Mouse (Mus musculus) kidney, adult 2 months (tissue): ENCODE results near the gene Dus1l. TPM values are rescaled to one million over a fixed set of nuclear protein-coding genes. Genes with fewer than 3 reads are reported as not detected.

ENCODE experiments used
- DNase-seq: peaks from one replicate; pipeline ENCODE4 v3.0.0; 2021
- H3K27ac ChIP-seq: fragments of 200-500 bp; 2 replicates; pipeline ENCODE4 v1.5.1; 2012; ENCODE audit warnings: low read depth, low read length, control low read depth, inconsistent platforms; ENCODE audit not compliant: insufficient read depth
- H3K27me3 ChIP-seq: fragments of 200-500 bp; replicated peaks from 2 replicates; pipeline ENCODE4 v1.6.1; 2012; ENCODE audit warnings: mild to moderate bottlenecking, moderate library complexity, low read length, inconsistent platforms; ENCODE audit not compliant: control insufficient read depth, insufficient read depth
- H3K36me3 ChIP-seq: fragments of 200-500 bp; 2 replicates; pipeline ENCODE4 v1.6.1; 2012; ENCODE audit warnings: mild to moderate bottlenecking, moderate library complexity, low read length, inconsistent platforms; ENCODE audit not compliant: control insufficient read depth, insufficient read depth
- H3K4me1 ChIP-seq: fragments of 200-500 bp; 2 replicates; pipeline ENCODE4 v1.6.1; 2011; ENCODE audit warnings: low read length; ENCODE audit not compliant: control insufficient read depth, insufficient read depth
- H3K4me3 ChIP-seq: fragments of 200-500 bp; 2 replicates; pipeline ENCODE4 v1.5.1; 2011; ENCODE audit warnings: mild to moderate bottlenecking, low read depth, low read length, control low read depth; ENCODE audit not compliant: insufficient read depth
- CTCF ChIP-seq: fragments of 200-500 bp; conservative IDR thresholded peaks from 2 replicates; pipeline ENCODE4 v1.5.1; 2011; ENCODE audit warnings: low read depth, mild to moderate bottlenecking, control low read depth, low read length, moderate library complexity, mixed read lengths; ENCODE audit not compliant: insufficient read depth, insufficient read length
- POLR2A ChIP-seq: fragments of 200-500 bp; IDR thresholded peaks from one replicate; pipeline ENCODE4 v1.6.1; 2011; ENCODE audit warnings: low read depth, low read length, control low read depth
- WGBS: fragments of 180-500 bp; shearing (Covaris S2); methylation state at CpG from one replicate; pipeline ENCODE4 v1.1.7; 2018; 5-methylcytosine and 5-hydroxymethylcytosine counted together
- polyA plus RNA-seq: library from polyadenylated mRNA; depleted of rRNA; stranded (reverse); fragments of >200 nt; gene quantifications from 2 replicates; pipeline ENCODE4 v1.2.3, GENCODE M21; 2012

The Dus1l gene
- polyA plus RNA-seq, 1 experiment, result 42.3 TPM

DNA sequence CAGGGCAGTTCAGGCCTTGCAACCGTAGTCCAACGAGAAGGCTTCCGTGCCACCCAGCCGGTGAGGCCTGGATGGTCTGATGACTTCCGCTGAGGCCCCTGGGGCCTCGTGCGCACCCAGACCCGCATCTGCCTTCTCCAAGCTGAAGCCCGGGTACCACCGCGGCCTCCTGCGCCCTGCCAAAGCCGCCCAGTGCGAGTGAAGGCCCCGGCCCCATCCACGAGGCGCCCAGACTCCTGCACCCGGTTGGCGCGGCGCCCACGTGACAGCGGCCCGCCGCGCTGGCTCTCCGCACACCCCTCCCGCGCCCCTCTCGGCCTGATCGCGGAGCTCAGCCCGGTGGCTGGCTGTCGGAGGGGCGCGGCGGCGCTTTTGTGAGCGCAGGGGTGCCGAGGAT, 27.3 kb upstream of the Dus1l start:
- H3K27me3 ChIP-seq, result no peaks in the 10 kb centered on the region
- H3K36me3 ChIP-seq, result no peaks in the 10 kb centered on the region
- WGBS, result under 1% methylated on average over 40 of the region's 40 CpGs
- H3K27ac ChIP-seq, result peak overlapping the region; percentile 66
- no peak for DNase-seq
- no peak for TF ChIP-seq CTCF
- no peak for TF ChIP-seq POLR2A
- peak overlapping the region; percentile 79 for H3K4me3 ChIP-seq
- peaks cover 5% of the 10 kb centered on the region; the same call in 1 of the 2 replicates for H3K4me1 ChIP-seq

DNA sequence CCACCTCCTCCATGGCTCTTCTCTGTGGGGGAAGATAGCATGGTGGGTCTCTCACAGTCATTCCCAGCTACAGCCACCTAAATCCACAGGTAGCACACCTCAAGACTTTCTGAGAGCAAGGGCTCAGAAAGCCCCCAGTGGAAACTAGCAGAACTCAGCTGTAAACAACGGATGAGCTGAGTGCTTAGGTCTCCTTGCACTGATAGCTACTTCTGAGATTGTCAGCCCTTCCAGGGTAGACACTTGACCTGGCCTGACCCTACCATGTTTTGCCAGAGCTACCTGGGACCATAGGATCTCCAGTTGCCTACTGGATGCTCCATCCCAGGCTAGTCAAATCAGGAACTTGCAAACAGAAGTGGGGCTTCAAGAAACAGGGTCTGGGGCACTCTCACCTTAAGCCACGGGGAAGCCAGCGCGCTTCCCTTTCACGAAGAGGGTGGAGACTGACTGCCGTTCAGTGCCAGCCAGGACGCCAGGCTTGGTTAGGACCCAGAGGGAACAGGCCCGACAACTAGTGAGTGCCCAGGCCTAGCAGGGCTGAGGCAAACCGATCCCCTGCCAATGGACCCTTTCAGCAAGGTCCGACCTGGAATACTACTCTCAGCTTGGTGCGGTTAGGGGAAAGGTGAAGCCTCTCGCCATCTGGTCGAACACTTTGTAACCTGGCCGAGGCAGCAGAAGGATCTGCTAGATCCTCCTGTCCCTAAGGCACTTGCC, 26.8 kb upstream of the Dus1l start:
- Histone ChIP-seq H3K4me1 (peaks cover 5% of the 10 kb centered on the region; the same call in 1 of the 2 replicates), H3K27me3 (no peaks in the 10 kb centered on the region), H3K36me3 (no peaks in the 10 kb centered on the region), H3K4me3 (peak overlapping the region; percentile 79), H3K27ac (peak overlapping the region; percentile 66; the same call in 1 of the 2 replicates)
- peak; percentile 38 for DNase-seq
- 6% methylated on average over 14 of the region's 14 CpGs for WGBS
- TF ChIP-seq CTCF (no peak), POLR2A (no peak)

DNA sequence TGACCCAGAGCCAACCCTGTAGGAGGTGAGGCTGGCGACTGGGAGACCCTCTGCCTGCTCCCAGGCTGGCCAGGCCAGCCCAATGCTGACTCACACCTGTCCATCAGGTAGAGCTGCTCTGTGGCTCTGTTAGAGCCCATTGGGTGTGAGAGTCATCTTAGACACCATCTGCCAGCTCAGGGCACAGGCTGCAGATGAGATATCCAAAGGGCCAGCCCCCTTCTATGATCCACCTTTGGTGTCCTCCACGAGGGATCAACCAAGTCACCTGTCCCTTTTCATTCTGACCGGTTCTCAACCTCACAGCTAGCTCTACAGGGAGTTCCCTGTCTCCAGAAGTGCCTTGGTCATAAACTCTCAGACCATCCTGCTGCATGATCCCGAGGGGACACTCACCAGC, 26.1 kb upstream of the Dus1l start:
- no peak for DNase-seq
- 71% methylated on average over 4 of the region's 4 CpGs for whole genome bisulfite sequencing
- H3K4me3 ChIP-seq, result no peak overlapping the region
- no peaks in the 10 kb centered on the region for H3K27me3 ChIP-seq
- no peak overlapping the region for H3K27ac ChIP-seq
- no peak for TF ChIP-seq CTCF
- no peak for TF ChIP-seq POLR2A
- peaks cover 5% of the 10 kb centered on the region; the same call in 1 of the 2 replicates for H3K4me1 ChIP-seq
- H3K36me3 ChIP-seq, result no peaks in the 10 kb centered on the region

DNA sequence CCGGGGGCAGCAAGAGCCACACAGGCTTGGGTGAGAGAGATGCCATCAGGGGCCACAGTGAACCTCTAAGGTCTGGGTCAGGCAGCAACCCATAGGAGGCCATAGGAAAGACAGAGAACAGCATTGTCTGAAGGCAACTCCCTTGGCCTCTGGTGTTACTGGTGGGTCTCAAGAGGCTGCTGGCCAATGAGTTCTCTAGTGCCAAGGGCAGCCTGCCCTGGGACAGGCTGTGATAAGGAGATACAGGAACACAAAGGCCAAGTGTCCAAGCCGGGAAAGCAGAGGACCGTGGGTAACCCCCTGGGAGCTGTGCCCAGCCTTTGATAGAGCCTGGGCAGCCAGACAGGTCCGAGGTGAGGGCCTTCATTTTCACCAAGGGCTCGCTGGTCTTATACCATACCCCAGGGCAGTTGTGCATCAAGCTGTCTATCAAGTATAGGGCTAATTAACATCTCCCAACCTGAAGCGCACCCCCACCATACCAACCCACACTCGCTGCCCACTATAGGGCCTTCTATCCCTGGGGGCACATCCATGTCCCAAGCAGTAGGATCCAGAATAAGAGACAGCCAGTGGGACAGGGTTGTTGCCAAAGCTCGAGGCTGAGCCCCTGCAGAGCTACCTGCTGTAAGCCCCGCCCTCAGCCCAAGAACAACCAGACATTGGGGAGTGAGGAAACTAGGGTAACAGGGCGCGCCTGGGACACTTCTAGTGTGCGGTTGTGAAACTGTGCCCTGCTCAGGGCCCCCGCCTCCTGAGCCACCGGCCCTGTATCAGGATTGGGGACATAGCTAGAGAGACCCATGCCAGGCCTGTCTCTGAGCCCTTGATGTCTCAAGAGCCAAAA, 25.1 kb upstream of the Dus1l start:
- DNase-seq, result no peak
- no peak overlapping the region for H3K27ac ChIP-seq
- peaks cover 5% of the 10 kb centered on the region; the same call in 1 of the 2 replicates for H3K4me1 ChIP-seq
- no peaks in the 10 kb centered on the region for H3K36me3 ChIP-seq
- no peak overlapping the region for H3K4me3 ChIP-seq
- no peaks in the 10 kb centered on the region for H3K27me3 ChIP-seq
- no peak for TF ChIP-seq CTCF
- no peak for TF ChIP-seq POLR2A
- WGBS, result 87% methylated on average over 14 of the region's 14 CpGs

DNA sequence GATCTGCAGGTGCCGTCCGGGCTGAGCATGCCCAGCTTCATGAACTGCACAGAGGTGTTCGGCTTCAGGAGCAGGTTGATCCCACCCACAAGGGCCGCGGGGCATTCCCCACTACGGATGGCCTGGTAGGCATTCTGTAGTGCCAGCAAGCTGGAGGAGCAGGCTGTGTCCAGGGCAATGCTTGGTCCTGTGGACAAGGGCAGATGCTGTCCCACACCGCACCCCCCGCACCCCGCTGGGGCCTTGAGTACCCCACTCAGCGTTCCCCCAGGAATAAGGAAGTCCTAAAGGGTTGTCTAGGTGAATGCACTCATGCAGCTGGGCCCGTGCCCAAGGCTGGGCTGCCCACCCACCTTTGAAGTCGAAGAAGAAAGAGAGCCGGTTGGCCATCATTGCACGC, 24.3 kb upstream of the Dus1l start:
- no peaks in the 10 kb centered on the region for H3K36me3 ChIP-seq

DNA sequence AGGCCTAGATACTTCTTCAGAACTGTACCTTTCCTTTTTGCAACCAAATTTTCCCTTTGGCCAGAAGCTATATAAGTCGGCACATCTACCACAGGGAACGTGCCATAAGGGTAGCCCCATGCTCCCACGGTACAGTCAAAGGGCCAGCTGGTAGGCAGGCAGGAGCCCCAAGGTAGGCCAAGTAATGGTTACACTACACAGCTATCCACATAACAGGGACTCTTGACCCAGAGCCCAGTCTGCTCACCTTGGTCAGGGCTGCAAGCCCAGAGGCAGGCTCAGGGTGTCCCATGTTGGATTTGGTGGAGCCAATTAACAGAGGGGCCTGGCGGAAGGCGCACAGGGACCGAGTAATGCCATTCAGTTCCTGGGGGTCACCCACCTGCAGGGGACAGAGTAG, 23.4 kb upstream of the Dus1l start:
- DNase-seq, result no peak
- WGBS, result 90% methylated on average over 6 of the region's 6 CpGs

More for the DNA sequence above, 24.3 kb upstream of the Dus1l start:
- WGBS, result 90% methylated on average over 14 of the region's 14 CpGs
- DNase-seq, result no peak
- peaks cover 5% of the 10 kb centered on the region; the same call in 1 of the 2 replicates for H3K4me1 ChIP-seq
- TF ChIP-seq CTCF, result no peak
- no peak for TF ChIP-seq POLR2A
- no peaks in the 10 kb centered on the region for H3K27me3 ChIP-seq
- H3K4me3 ChIP-seq, result no peak overlapping the region
- no peak overlapping the region for H3K27ac ChIP-seq

DNA sequence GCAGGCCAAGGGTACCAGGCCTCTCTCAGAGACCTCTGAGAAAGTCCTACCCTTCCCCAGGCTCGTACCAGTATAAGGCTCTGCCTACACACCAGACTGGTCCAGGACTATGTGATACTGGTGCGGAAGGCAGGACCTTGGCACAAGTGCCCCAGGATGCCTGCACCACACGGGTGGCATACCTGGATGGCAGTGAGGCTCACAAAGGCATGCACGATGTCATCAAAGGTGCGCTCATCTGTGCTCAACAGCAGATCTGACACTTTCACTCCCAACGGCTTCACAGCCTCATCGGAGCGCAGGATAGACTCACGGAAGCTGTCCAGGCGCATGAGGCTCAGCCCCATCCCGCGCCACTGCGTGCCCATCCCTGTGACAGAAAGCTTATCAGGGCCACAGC, 22.0 kb upstream of the Dus1l start:
- TF ChIP-seq POLR2A (no peak), CTCF (no peak)
- H3K27ac ChIP-seq, result no peak overlapping the region
- no peaks in the 10 kb centered on the region for H3K27me3 ChIP-seq
- 94% methylated on average over 13 of the region's 13 CpGs for WGBS
- H3K4me1 ChIP-seq, result peaks cover 5% of the 10 kb centered on the region; the same call in 1 of the 2 replicates
- no peaks in the 10 kb centered on the region; the same call in 1 of the 2 replicates for H3K36me3 ChIP-seq
- DNase-seq, result no peak
- no peak overlapping the region for H3K4me3 ChIP-seq

More for the DNA sequence above, 23.4 kb upstream of the Dus1l start:
- Histone ChIP-seq H3K36me3 (no peaks in the 10 kb centered on the region; the same call in 1 of the 2 replicates), H3K4me3 (no peak overlapping the region), H3K27ac (no peak overlapping the region), H3K27me3 (no peaks in the 10 kb centered on the region), H3K4me1 (peaks cover 5% of the 10 kb centered on the region; the same call in 1 of the 2 replicates)
- TF ChIP-seq POLR2A (no peak), CTCF (no peak)
